Mouse (Mus musculus): Measurements from ENCODE around the gene Dnajc16. TPM values are rescaled to one million over a fixed set of nuclear protein-coding genes. Genes with fewer than 3 reads are reported as not detected.

Gene Dnajc16
- total RNA-seq, 1 experiment from 2014 or later = 9.8 TPM

Other genes starting within 250 kb of the Dnajc16 start
- gene Fblim1, start 184.8 kb downstream of the Dnajc16 start, total RNA-seq (2017) = 0.12 TPM in 1 of 2 replicates, not detected in the other
- not detected in 2 replicates for gene Tmem82, start 172.3 kb downstream of the Dnajc16 start, total RNA-seq (2017)
- 0.23 and 0.25 TPM in 2 replicates for gene Slc25a34, start 167.1 kb downstream of the Dnajc16 start, total RNA-seq (2017)
- gene Plekhm2, start 126.0 kb downstream of the Dnajc16 start, total RNA-seq (2017) = 15.6 and 16.6 TPM in 2 replicates
- gene Rsc1a1, start 105.3 kb downstream of the Dnajc16 start, total RNA-seq (2017) = 6.5 TPM in 1 of 2 replicates, not detected in the other
- 29.2 and 31.1 TPM in 2 replicates for gene Ddi2, start 67.5 kb downstream of the Dnajc16 start, total RNA-seq (2017)
- not detected in 2 replicates for gene Agmat, start 44.3 kb downstream of the Dnajc16 start, total RNA-seq (2017)
- 31.2 and 34.0 TPM in 2 replicates for gene Casp9, start 2.7 kb upstream of the Dnajc16 start, total RNA-seq (2017)
- not detected in 2 replicates for gene Cela2a, start 35.2 kb upstream of the Dnajc16 start, total RNA-seq (2017)
- not detected in 2 replicates for gene Ctrc, start 55.4 kb upstream of the Dnajc16 start, total RNA-seq (2017)
- gene Efhd2, start 84.0 kb upstream of the Dnajc16 start, total RNA-seq (2017) = 84.2 and 88.8 TPM in 2 replicates
- gene Fhad1, start 224.2 kb upstream of the Dnajc16 start, total RNA-seq (2017) = not detected in 2 replicates